14 mouse cellular contexts compared by ENCODE assay signal in the genomic region with DNA sequence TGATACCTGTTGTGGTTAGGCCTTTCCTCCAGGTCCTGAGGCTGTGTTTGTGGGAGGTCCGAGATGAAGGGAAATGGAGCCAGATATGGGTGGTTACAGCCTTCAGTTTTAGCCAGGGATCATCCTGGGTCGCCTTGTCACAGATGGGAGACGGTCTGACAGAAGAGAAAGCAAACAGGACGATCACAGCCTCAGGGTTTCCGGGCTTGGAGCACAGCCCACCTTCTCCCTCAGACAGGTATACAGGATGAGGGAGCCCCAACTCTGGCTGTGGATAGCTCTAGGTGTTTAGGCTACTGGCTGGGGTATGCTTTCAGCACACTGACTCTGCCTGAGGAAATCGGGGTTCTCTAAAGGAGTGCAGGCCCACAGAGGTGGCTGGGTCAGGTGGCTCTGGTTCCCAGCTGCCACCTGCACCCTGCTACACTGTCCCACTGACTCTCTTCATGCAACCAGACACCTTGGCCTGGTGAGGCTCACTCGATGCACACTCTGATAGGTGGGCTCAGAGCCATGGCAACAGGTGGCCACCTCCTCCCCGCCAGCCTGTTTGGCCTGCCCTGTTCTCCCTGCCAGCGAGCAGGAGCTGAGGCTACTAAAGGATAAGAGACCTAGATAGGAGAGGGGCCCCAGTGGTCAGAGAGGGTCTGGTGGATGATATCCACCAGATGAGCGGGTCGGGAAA. TPM values are rescaled to one million over a fixed set of nuclear protein-coding genes. Genes with fewer than 3 reads are reported as not detected.
DNase-seq lines count a peak whose midpoint lies in the region; ATAC-seq lines count a peak whose summit lies in the region.
"Had no signal": no experiment of that assay in that cellular context is flagged by ENCODE, and none has a peak within 500 bp of the region (broad histone marks: within the 10 kb centered on the region; RNA-seq: fewer than 3 reads in every experiment).

No protein-coding gene starts in this region.

- H3K9me3 ChIP-seq in heart, embryonic 16.5 days (replicated peaks; ENCODE audit: control insufficient read depth, low read length), result no peaks in the 10 kb centered on the region

- intact Hi-C loops in heart, postnatal 10 days (cut with DNase I), result loop anchor here (2.0 kb wide), 1 partner anchor 38 kb away; no protein-coding TSS in a partner anchor
- intact Hi-C loops in gastrocnemius, postnatal 14 days (cut with DNase I; ENCODE audit: low total_unique reads), result no loop called here

- no peak overlapping the region for H3K27ac ChIP-seq in heart, embryonic 16.5 days (ENCODE audit: low read length)
- H3K27ac ChIP-seq: liver, embryonic 14.5 days had no signal

- H3K4me1 ChIP-seq in heart, embryonic 16.5 days (ENCODE audit: control insufficient read depth, insufficient read depth, low read length), result peaks cover 59% of the 10 kb centered on the region

- H3K4me2 ChIP-seq in heart, embryonic 16.5 days (ENCODE audit: low read depth, low read length), result no peak overlapping the region

- WGBS in heart, embryonic 16.5 days, result 43% methylated on average over 11 of the region's 11 CpGs

- no peak for ATAC-seq in heart, embryonic 16.5 days (replicated peaks; ENCODE audit: extremely low read depth, insufficient read depth, low FRiP score)
- no peak for ATAC-seq in megakaryocyte-erythroid progenitor cell, adult 5-6 weeks (replicated peaks; ENCODE audit: low FRiP score, low TSS enrichment, poor library complexity, severe bottlenecking)
- ATAC-seq: midbrain, embryonic 16.5 days had no signal

- no peak for DNase-seq in heart, postnatal 10 days
- peak; percentile 56 for DNase-seq in MN1 (ENCODE audit: low spot score)
- peak; percentile 83 for DNase-seq in cerebellum, adult 11-12 months
- DNase-seq in gastrocnemius, postnatal 14 days, result peak; percentile 81
- DNase-seq in layer of hippocampus, adult 11-12 months (ENCODE audit: low spot score), result no peak
- DNase-seq: adrenal gland, adult 8-10 months had no signal

- H3K4me3 ChIP-seq in heart, embryonic 16.5 days (ENCODE audit: low read length), result no peak overlapping the region

- H3K36me3 ChIP-seq in heart, embryonic 16.5 days (ENCODE audit: control insufficient read depth, insufficient read depth), result peaks cover 15% of the 10 kb centered on the region

- no peaks in the 10 kb centered on the region for H3K27me3 ChIP-seq in heart, embryonic 16.5 days (ENCODE audit: control insufficient read depth, insufficient read depth, low read length)

- peak overlapping the region; percentile 33; the same call in 1 of the 2 replicates for H3K9ac ChIP-seq in heart, embryonic 16.5 days (ENCODE audit: low read length)
- H3K9ac ChIP-seq: liver, embryonic 14.5 days had no signal

RNA-seq across cellular contexts. Expression of a gene that starts 39.2 kb away (rescaled TPM):
- polyA plus RNA-seq in heart, embryonic 16.5 days (2015; fragmentation: Nextera tagmentation; extraction: Ambion mirVana), result 47.9 and 53.7 TPM in 2 replicates
- total RNA-seq in heart, postnatal 10 days (2021), result 10 to 100 TPM; 49.2 to 58.0 TPM
- 10 to 100 TPM; 57.9 to 80.0 TPM for total RNA-seq in gastrocnemius, postnatal 14 days (2021)
- total RNA-seq in megakaryocyte-erythroid progenitor cell, adult 5-6 weeks (2014; fragmentation: Nextera tagmentation), result 29.1 and 33.9 TPM in 2 replicates
- 11.2 and 12.5 TPM in 2 replicates for total RNA-seq in megakaryocyte-erythroid progenitor cell, adult 5-6 weeks (2017)

RNA-seq across cellular contexts. Expression of a gene that starts 41.6 kb away (rescaled TPM):
- polyA plus RNA-seq in heart, embryonic 16.5 days (2015; fragmentation: Nextera tagmentation; extraction: Ambion mirVana), result 301 and 315 TPM in 2 replicates
- total RNA-seq in heart, postnatal 10 days (2021), result 100 to 1,000 TPM; 208 to 227 TPM
- 100 to 1,000 TPM; 129 to 164 TPM for total RNA-seq in gastrocnemius, postnatal 14 days (2021)
- total RNA-seq in megakaryocyte-erythroid progenitor cell, adult 5-6 weeks (2014; fragmentation: Nextera tagmentation), result 19.0 and 23.7 TPM in 2 replicates
- total RNA-seq in megakaryocyte-erythroid progenitor cell, adult 5-6 weeks (2017), result 27.0 and 47.0 TPM in 2 replicates

RNA-seq across cellular contexts. Expression of a gene that starts 51.9 kb away (rescaled TPM):
- polyA plus RNA-seq in heart, embryonic 16.5 days (2015; fragmentation: Nextera tagmentation; extraction: Ambion mirVana), result 28.3 and 33.7 TPM in 2 replicates
- total RNA-seq in heart, postnatal 10 days (2021), result 10 to 100 TPM; 17.8 to 18.9 TPM
- total RNA-seq in gastrocnemius, postnatal 14 days (2021), result 10 to 100 TPM; 28.3 to 30.3 TPM
- 52.3 and 56.7 TPM in 2 replicates for total RNA-seq in megakaryocyte-erythroid progenitor cell, adult 5-6 weeks (2014; fragmentation: Nextera tagmentation)
- 15.3 and 31.6 TPM in 2 replicates for total RNA-seq in megakaryocyte-erythroid progenitor cell, adult 5-6 weeks (2017)

RNA-seq across cellular contexts. Expression of a gene that starts 55.0 kb away (rescaled TPM):
- polyA plus RNA-seq in heart, embryonic 16.5 days (2015; fragmentation: Nextera tagmentation; extraction: Ambion mirVana), result not detected in 2 replicates
- not detected for total RNA-seq in heart, postnatal 10 days (2021)
- total RNA-seq in gastrocnemius, postnatal 14 days (2021), result under 1 TPM in 1 of 2 experiments, not detected in 1; 0.23 TPM
- total RNA-seq in megakaryocyte-erythroid progenitor cell, adult 5-6 weeks (2014; fragmentation: Nextera tagmentation), result 0.40 TPM in 1 of 2 replicates, not detected in the other
- total RNA-seq in megakaryocyte-erythroid progenitor cell, adult 5-6 weeks (2017), result 0.56 TPM in 1 of 2 replicates, not detected in the other
- total RNA-seq: ES-E14; layer of hippocampus, postnatal 25 days had no signal
- polyA plus RNA-seq: embryonic facial prominence, embryonic 11.5 days; heart, postnatal 0 days; midbrain, embryonic 16.5 days had no signal

Comparison
In these comparisons a context has a peak if more than half of its experiments do, and no peak if none do; other contexts are left out.
1. DNase-seq: peak in MN1 (single experiment), cerebellum, adult 11-12 months (single experiment) and gastrocnemius, postnatal 14 days (single experiment); none in heart, postnatal 10 days (0 of 2) and layer of hippocampus, adult 11-12 months (single experiment).